Mouse (Mus musculus): ENCODE results near the gene Copg2.

The Copg2 gene

DNA sequence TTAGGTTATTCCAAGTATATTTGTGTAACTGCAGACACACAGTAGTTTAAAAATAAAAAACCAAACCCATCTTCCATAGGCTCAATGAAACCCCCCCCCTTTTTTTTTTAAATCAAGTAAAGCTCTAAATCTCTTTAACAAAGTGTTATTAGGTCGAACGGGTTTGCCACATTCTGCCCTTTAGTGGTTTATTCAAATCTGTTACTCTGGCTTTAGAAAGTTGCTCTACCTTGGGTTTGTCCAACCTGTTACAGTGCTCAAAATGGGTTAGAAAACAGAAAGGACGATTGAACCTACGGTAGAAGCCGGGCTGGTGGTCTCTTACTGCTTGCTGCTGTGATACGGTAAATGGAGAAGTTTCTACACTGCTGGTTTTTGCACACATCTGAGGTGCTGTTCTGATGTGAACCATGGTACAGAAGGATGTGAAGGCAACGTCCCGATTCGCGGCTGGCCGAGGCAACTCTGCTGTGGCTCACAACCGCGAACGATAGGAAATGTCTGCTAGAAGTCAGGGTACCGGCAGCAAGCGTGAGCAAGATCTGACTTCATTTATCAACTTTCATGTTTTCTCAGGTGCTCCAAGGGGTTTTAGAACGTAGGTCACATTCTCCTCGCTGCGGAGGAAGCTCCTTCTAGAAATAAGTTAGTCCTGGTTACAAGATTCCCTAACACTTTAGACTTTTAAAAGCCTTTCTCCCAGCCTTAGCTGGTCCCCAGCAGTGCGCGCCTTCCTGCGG is 161.4 kb downstream of the Copg2 start:
- DNase-seq (ENCODE audit: low spot score in 2 of 2): no peak

DNA sequence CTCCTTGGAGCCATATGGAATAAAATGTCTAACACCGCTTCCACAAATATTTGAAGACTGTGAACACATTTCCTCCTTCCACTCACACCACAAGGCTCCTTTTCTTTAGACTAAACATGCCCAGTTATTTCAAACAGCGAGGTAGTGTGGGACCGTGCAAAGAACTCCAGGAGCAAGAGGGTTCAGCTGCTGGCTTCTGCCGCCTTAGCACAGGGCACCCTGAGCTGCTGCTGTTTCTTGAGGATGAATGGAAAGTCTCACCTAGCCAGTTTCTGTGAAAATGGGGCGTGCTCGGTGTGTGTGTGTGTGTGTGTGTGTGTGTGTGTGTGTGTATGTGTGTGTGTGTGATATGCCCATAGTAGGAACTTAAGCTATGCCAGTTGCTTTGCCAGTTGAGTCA is 162.1 kb downstream of the Copg2 start:
- no peak for DNase-seq (ENCODE audit: low spot score in 2 of 2)

DNA sequence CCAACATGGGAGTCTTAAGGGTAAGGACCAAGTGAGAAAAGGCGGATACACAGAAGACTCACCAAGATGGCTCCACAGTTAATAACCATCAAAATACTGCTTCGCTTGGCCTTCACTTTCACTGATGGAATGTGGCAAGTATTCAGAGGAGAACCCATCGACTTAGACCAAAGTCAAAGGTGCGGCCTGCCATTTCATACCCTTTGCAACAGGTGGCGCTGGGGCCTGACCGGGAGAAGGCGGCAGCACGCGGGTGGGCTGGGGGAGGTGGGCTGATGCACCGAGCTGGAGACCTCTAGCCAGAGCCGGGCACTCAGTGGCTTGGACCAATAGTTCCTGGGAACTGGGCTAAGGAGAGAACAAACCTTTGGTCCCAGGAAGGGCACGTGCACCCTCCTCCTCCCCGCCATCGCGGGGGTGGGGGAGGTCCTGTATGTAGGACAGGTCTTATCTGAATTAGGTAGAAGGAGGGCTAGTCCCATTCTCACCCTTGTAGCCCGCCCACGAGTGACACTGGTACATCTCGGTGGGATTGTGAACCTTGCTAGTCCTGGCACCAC is 163.9 kb downstream of the Copg2 start:
- no peak for DNase-seq (ENCODE audit: low spot score in 2 of 2)

DNA sequence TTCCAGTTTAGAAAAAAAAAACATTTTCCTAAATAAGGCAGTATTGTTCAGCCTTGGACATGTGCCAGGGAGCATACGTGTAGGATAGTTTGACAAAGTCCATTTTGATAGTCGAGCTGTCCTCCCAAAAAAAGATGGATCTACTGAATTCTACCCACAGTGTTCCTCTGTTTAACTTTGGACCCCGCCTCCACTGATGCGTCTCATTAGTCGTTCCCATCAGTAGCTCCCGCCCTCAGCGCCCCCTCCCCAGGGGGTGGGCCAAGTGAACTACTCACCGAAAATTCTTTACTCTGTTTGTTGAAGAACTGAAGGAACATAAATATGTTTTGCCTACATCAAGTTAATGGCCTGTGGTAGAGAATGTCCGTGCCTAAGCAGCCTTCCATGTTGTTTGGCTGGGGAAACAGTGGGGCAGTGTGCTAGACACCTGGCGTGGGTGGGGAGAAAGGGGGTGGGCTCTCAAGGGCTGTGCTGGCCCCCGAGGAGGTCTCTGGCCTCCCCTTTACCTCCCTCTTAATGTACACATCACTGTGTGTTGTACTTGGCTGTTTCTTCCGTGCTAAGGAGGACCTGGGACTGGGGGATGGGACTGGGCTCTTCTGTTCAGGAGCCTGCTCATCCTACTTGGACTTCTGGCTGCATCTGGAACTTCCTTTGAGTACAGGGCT is 166.2 kb downstream of the Copg2 start:
- no peak for DNase-seq (ENCODE audit: low spot score in 2 of 2)

DNA sequence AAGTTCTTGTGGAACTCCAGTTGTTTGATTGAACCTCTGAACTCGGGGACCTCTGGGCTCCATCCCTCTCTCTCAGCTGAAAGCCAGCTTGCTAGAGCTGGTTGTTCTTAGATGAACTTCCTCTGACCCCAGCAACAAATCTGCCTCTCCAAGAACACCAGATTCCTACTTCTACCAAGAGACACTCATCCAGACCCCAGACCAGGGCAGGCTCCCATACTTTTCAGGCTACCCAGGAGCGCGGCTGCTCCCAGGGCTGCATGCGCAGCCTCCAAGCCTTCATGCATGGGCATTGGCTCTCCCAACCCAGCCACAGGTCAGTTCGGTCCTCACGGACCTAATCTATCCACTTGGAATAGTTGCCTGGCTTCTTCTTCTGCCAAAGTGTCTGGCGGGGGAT is 173.3 kb downstream of the Copg2 start, which contains the start of gene Mest:
Gene Mest (plus strand): TSS at position 217 of the 400 bp plus-strand sequence.
- no peak for DNase-seq (ENCODE audit: low spot score in 2 of 2)

DNA sequence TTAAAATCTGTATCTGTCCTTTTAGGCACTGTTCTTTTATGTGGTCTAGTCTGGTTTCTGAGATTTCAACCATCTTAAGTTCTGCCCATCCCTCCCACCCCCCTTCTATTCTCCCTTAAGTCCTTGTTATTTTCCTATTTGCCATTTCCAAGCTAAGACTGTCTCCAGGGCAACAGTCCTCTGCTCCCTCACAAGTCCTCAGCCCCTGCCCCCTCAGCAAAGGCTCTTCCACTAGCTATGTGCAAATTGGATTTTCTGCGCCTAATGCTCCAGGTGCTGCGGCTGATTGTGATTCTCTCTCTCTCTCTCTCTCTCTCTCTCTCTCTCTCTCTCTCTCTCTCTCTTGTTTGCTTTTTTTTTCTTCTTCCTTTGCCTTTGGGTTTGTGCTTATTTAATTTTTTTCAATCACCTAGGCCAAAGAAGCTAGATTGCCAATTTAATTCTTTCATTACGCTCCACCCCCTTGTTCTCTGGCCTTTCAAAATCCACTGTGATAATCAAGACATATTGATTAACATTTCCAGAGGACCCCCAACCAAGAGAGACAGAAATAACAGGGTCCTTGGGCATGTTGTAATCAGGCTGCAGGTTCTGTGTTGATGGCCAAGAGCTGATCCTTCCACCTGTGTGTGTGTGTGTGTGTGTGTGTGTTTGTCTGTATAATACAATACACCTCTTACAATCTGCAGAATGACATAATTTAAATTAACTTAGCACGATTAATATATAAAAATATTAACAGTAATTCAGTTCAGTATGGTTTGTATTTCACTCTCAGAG is 174.0 kb downstream of the Copg2 start:
- DNase-seq (ENCODE audit: low spot score in 2 of 2): no peak

DNA sequence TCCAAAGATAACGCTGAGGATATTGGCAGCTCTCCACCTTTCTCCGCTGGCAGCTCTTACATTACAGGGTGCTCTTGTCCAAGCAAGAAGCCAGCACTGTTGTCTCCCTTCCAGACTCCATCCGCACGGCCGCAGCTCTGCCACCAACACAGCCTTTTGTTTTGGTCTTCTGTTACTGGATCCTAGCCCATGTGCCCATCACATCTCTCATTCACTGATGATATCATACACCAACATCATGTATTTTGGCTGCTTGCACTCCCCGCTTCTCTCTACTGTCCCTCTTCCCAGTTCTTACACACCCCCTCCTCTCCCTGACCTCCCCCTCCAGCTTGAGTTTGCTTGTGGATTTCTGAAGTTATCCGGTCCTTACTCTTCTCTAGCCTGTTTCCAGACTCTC is 179.8 kb downstream of the Copg2 start:
- no peak for DNase-seq (ENCODE audit: low spot score in 2 of 2)

DNA sequence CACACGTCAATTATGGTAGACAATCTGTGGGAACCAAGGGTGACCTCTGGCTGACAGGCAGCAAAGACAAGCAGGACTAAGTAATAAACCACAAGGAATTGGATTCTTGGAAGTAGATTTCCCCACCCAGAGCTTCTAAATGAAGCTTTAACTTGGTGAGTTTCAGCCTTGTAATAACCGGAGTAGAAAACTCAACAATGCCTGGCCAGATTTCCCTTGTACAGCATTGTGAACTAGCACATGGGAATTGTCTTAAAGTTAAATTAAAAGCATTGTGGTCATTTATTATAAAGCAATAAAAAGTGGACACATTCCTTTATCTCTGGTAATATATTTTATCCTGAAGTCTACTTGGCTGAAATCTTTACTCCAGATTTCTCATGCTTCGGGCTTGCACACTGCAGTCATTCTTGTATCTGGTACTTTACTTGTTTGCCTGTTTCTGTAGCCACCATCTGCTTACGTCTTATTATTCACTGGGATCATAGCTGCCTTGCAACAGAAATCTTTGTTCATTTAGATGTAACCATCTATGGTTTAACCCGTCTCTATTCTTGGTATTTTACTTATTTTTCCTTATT is 181.6 kb downstream of the Copg2 start:
- no peak for DNase-seq (ENCODE audit: low spot score in 2 of 2)

DNA sequence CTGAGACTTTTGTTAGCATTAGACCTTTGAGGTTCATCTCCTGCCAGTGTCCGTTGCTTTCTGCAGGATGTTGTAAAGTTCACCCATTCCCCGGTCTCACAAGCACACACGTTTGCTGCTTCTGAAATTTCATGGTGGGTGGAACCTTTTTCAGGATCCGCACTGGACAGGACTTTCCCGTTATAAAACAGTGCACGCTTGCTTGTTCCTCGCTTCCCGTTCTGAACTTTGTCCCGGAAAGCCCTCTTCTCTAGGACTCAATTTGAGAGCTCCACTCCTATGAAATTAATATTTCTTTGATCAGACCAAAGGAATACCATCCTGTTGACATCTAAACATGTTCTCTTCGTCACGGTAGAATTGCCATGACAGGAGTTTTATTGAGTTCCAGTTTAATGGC is 182.7 kb downstream of the Copg2 start:
- no peak for DNase-seq (ENCODE audit: low spot score in 2 of 2)

DNA sequence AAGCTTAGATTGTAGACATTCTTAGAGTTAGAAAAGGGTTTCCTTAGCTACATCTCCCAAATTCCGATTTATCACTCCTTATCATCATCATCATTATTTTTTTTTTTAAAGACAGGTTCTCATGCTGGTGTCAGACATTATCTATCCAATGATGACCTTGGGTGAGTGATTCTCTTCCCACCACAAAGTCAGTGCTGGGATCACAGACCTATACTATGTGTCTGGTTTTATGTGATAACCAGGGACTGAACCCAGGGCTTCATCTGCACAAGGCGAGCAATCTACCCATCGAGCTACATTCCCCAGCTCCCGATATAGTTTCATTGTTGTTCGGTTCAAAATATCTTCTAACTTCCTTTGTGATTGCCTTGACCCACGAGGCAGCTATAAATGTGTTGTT is 183.1 kb downstream of the Copg2 start:
- DNase-seq (ENCODE audit: low spot score in 2 of 2): no peak

DNA sequence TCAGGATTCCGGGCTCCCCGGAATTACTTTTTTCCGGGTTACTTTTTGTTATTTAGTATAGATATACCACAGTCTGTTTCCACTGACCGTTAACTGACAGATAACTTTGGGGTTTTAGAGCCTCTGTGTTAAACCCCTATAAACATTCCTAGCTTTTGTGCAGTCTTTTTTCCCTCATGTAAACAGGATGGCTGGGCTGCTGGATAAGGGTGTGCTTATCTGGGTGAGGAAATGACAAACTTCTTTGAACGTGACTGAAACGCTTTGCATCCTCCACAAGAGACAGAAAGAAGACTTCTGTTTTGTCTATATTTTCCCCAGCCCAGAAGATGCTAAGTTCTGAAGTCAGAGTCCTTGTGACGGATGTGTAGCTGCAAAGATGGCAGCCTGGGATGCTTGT is 184.1 kb downstream of the Copg2 start:
- no peak for DNase-seq (ENCODE audit: low spot score in 2 of 2)

DNA sequence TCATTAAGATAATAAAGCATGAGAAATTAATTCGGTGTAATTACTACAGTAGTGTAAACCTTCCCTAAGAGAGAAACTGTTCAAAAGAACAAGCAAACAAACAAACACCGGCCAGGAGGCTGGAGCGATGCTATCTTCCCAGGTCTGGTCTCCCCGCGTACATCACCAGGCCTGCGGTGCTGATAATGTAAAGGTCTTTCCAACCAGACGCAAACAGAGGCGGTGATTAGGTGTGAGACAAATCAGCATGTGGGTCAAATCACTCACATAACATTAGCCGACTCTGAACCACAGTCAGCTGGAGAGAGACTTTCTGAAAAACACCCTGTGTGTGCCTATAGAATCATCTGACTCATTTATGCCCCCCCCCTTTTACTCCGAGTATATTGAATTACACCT is 185.2 kb downstream of the Copg2 start:
- DNase-seq (ENCODE audit: low spot score in 2 of 2): no peak

DNA sequence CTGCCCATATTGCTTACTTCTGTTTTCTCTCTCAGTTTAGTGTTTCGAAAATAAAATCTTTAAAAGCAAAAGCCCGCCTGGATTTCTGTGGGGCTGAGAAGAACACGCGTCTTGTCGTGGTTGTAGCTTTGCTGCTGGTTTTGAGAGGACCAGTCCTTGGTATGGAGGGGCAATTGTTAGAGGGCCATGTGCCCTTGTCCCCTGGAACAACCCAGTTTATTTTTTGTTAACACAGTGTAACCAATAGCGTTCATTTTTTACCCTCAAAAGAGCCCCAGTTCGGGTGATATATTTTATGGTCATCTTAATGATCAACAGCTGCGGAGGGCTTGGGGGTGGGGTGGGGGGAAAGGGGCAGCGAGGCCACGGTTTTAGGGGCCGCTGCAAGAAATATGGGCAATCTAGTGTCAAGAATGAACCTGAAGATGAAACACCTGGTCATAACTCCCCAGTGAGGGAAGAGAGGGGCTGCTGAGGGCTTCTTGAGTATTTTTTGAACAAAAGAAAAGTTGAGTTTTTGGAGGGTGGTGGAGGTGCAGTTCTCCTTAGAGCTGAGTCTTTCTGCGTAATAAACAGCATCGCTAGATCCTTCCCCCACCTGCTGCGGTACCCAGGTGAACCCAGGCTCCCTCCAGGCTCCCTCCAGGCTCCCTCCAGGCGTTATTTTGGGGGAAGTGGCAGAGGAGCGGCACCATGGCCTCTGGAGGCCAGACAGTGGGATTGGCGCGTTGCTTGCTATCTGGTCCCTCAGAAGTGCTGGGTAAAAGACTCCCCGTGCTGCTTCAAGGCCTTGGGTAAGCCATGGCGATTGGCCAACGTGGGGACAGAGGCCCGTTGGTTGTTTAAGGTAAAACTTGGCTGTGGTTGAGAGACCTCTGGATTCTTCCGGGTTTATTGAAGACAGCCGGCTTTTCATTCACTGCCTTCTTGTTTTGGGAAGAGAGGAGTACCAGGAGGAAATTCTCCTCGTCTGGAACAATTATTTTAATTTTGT is 185.9 kb downstream of the Copg2 start:
- no peak for DNase-seq (ENCODE audit: low spot score in 2 of 2)

DNA sequence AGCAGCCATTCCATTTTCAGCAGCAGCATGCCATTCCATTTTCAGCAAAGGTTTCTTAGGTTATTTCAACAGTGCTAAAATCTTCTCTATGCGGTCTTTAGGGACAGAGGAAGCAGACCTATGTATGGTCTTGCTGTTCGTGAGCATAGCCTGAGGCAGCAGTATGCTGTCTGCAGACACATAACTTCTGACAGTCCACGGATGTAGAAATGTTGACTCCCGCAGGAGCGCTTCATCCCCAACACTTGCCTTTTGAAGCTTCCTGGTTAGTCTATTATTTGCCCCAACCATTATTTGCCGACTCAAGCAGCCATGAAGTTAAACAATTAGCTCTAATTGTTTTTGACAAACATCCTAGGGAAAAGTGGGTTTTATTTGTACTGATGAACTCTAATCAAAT is 187.5 kb downstream of the Copg2 start:
- DNase-seq (ENCODE audit: low spot score in 2 of 2): no peak

DNA sequence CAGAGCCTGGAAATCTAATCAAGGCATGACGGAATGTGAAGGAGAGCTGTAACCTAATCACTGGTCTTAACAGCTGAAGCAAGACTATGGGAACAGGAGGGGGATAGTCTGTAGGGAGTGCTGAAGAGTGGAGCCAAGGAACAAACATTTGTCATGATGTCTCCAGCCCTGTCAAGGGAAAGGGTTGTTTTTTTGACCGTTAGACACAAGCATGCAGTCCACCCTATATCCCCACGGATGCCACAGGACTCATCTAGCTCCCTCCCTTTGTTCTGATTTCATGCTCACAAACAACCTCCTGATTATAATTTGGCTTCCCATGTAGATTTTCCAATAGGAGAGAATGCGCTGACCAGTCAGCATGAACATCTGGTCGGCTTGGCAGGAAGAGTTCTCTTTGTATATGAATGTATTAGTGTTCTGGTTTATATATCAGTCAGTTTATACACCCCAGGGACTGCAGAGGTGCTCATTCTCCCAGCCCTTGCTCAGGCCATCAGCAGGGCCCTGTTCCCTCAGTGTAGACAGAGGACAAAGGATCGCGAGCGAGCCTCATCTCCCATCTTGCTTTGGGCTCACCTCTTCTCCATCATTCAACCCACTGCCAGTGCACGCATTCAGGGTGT is 192.5 kb downstream of the Copg2 start:
- DNase-seq (ENCODE audit: low spot score in 2 of 2): no peak

DNA sequence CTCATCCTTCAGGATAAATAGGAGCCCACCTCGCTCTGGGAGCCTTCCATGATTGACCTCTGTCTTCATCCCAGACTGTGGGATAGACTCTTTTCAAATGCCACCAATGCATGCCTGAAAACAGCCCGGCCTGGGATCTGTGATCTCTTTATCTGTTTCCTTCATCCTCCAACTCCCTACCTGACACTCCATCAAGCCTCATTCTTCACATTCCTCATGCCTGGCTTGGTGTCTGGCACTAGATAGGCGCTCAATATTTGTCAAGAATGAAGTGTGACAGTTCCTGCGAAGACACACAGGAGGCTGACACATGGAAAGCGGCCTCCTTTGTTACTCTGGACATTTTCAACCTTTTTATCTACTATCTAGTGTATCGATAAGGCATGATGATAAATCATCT is 193.1 kb downstream of the Copg2 start:
- no peak for DNase-seq (ENCODE audit: low spot score in 2 of 2)

DNA sequence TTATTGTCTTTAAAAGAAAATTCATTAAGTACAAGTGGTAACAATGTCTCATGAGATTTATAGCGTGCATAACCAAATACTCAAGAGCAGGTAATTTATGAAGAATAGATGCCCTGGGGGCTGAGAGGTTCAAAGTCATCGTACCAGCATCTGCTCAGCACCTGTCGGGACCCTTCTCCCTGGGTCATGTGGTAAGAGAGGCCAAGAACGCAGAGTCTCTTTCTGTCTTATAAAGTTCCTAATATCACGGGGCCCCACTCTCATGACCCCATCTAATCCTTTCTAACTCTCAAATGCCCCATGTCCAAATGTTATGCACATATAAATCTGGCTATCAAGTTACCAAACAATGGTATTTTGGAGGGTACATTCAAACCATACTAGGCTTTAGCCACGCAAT is 193.7 kb downstream of the Copg2 start:
- no peak for DNase-seq (ENCODE audit: low spot score in 2 of 2)

DNA sequence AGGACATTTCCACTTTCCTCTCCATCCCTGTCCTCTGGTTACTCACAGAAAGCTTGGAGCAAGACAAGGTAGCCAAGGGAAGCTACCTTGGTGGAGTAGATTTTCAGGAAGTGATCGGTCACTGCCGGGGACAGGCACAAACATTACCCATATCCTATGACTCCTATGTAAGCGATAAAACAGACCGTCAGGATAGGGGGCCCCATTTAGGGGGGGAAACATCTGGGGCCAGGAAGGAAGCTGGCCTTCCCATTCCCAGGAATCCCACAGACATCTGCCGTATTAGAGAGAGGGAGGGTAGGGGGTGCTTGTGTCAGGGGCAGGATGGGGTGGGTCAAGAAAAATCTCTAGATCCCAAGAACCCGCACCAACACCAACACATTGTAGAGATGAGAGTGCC is 196.4 kb downstream of the Copg2 start:
- no peak for DNase-seq (ENCODE audit: low spot score in 2 of 2)

DNA sequence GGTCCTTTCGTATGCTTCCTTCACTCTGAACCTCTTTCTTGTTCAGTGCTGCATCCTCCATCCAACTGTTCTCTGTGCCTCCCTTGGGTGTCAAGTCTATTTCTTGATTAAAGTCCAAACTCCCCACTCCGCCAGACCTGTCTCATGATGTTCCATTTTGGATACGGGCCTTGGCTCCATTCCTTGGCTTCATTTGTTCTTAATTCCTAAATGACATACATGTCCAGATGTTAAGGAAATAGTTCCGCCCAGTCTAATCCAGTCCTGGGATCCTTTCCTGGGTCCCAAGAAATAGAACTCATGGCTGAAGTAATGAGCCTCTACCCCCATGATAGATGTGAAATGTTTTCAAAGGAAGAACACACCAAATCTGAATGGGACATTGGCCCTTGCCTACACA is 198.6 kb downstream of the Copg2 start:
- DNase-seq (ENCODE audit: low spot score in 2 of 2): no peak

Measured in natural killer cell, adult 2 months (primary cell).